Mouse (Mus musculus) C2C12 (cell line): Measurements from ENCODE around the gene Omt2a.

ENCODE experiments used
- CEBPB ChIP-seq: IDR thresholded peaks from one replicate; pipeline ENCODE4 v1.6.1; 2011; ENCODE audit warnings: low read depth, mild to moderate bottlenecking, control low read depth, moderate library complexity
- CTCF ChIP-seq: IDR thresholded peaks from one replicate; pipeline ENCODE4 v1.5.1; 2011; ENCODE audit not compliant: control insufficient read depth, insufficient read depth, insufficient read length
- MAX ChIP-seq: IDR thresholded peaks from one replicate; pipeline ENCODE4 v1.6.1; 2011; ENCODE audit warnings: mild to moderate bottlenecking, control low read depth
- MYOD1 ChIP-seq: IDR thresholded peaks from one replicate; pipeline ENCODE4 v1.6.1; 2011; ENCODE audit warnings: low read depth; ENCODE audit not compliant: control insufficient read depth, insufficient read length
- MYOG ChIP-seq: IDR thresholded peaks from one replicate; pipeline ENCODE4 v1.6.1; 2011; ENCODE audit not compliant: control insufficient read depth, insufficient read length; ENCODE audit errors: extremely low read depth
- USF1 ChIP-seq: IDR thresholded peaks from one replicate; pipeline ENCODE4 v1.6.1; 2011; ENCODE audit warnings: low read depth, mild to moderate bottlenecking, control low read depth, moderate library complexity

- TF ChIP-seq CTCF (no peak), USF1 (no peak), MAX (no peak), MYOG (no peak), MYOD1 (no peak), CEBPB (no peak)
Measured at GRCm38 (mm10) chr9:78347004-78347403, 32.4 kb upstream of the Omt2a start.
